Mouse (Mus musculus) v-Abl transformed pro-B cells (cell line): ENCODE results near the gene P4ha2.

Experiments used
- in situ Hi-C, 2 experiments: fragments of 400-800 bp; cut with MboI; formaldehyde crosslinking; loops; one replicate each; pipeline ENCODE4 v1.15.1; 2025; ENCODE audit not compliant: unreplicated experiment in 2 of 2

Gene P4ha2

DNA sequence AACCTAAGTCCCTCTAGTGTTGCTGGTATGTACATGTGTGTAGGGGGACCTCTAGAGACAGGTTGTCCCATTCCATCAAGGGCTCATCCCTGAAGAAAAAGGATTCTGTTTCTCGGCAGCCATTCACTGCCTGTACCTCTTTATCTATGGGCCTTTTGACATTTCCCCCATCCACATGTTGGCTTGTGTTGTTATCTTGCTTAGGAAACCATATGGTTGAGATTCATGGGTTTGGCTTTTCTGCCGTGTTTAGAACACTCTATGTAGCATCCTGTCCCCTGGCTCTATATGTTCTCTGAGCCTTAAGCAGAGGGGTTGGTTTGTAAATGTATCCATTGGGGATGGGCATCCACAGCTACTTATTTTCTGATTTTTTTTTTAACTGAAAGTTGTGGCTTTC is 61.6 kb downstream of the P4ha2 start:
- in situ Hi-C loops, result no loop called here

DNA sequence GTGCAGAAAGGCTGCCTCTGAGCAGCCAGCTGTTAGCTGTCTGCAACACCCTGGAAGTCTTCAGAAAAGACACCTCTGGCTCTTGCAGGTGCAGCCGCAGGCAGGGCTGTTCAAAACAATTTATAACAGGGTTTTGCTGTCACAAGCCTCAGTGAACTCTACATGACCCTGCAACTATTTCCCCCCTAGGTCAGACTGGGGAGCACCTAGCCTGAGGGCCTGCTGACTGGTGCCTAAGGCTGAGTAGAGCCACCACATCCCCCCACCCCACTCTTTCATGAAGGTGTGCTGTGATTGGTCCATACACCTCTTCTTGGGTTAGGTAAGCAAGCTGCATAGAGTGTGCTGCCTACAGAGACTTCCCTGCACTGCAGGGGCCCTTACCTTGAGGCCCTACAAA is 63.1 kb downstream of the P4ha2 start:
- in situ Hi-C loops, result no loop called here

DNA sequence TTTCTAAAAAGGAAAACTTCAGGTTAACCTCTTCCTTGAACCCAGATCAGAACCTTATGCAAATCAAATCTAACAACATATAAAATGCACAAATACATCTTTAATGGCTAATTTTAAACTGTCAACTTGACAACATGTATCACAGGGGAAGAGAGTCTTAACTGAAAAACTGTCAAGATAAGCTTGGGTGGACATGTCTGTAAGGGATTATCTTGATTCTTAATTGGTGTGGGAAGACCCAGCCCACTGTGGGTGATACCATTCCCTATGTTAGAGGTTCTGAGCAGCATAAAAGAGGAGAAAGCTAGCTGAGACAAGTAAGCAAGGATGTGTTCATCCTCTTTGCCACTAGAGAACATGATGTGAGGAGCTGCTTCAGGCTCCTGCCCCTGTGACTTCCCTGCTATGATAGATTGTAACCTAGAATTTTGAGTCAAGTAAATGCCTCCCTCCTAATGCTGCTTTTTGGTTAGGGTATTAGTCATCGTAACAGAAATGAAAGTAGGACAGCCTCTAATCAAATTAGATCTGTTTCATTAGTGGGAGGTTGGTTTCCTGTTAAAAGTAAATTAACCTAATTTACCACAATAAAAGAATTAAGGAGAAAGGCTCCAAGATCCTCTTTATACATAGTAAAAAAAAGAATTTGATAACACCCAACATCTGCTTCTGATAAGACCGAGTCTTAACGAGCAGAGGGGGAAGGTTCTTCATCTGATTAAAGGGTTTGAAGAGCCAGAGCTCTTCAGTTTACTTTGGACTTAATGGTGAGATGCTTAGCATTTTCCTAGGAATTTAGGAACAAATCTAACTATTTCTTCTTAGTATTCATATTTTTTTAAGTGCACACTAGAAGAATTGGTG is 69.8 kb downstream of the P4ha2 start:
- in situ Hi-C loops, result no loop called here

DNA sequence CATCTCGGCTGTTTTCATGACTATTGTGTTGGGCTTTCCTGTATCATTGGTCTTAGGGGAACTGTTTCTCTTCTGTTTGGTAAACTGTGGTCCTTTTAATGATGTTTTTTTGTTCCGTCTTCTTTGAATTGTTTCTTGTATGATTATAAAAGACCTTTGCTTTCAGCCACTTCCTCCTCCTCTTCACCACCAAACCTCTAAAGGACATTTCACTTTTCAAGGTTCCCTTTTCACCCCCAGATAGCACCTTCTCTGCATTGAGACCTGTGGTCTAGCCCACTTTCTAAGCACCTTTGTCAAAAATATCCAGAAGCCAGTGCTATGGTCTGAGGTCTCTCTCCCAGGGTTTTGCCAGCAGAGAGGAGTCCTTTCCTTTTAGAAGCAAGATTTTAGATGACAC is 71.3 kb downstream of the P4ha2 start:
- in situ Hi-C loops, result no loop called here

DNA sequence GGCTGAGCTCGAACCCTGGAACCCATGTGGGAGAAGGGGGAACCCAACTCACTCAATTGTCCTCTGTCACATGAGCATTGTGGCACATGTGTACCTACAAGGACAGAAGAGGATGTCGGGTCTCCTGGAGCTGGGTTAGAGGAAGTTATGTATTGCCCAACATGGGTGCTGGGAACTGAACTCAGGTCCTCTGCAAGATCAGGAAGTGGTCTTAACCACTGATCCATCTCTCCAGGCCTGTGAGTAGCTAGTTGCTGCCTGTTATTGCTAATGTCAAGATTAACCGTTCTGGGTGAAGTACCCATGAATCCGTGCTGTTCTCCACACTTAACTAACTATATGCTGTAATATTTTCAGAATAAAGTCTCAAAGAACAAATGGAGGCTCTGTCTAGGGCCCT is 74.3 kb downstream of the P4ha2 start:
- in situ Hi-C loops, result no loop called here

DNA sequence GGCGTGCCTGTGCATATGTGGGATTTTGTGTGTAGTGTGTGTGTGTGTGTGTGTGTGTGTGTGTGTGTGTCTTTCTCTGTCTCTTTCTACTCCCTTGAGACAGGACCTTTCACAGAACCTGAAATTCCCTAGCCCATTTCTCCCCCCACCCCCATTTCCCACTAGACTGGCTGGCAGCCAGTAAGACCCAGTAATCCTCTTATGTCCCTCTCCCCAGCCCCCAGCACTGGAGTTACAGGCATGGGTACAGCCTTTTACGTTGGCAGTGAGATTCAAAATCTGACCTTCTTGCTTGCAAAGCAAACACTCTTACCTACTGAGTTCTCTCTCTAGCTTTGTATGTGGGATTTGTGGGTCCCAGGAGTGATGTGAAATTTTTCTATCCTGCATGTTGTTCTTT is 75.0 kb downstream of the P4ha2 start:
- in situ Hi-C loops, result no loop called here
